Mouse (Mus musculus): ENCODE measurements around the gene Skp2. TPM values are rescaled to one million over a fixed set of nuclear protein-coding genes. Genes with fewer than 3 reads are reported as not detected.

Skp2 gene
- 5.4 TPM for total RNA-seq (2023)

DNA sequence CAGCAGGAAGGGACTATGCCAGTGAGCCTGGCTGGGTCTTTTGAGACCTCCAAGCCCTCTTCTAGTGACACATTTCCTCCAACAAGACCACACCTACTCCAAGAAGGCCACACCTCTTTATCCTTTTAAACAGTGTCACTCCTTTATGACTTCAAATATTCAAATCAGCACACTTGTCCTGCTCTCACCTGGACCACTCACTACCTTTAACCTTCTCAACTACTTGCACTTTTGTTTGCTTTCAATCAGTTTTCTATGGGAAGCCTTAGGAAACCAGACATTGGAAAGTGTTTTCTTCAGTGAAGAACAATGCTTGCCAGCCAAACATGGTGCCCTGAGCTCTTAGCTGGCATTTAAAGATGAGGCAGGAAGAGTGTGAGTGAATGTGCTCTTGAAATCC lies at the start of gene Skp2:
Gene Skp2 (minus strand): TSS at position 101 of the 400 bp plus-strand sequence.

DNA sequence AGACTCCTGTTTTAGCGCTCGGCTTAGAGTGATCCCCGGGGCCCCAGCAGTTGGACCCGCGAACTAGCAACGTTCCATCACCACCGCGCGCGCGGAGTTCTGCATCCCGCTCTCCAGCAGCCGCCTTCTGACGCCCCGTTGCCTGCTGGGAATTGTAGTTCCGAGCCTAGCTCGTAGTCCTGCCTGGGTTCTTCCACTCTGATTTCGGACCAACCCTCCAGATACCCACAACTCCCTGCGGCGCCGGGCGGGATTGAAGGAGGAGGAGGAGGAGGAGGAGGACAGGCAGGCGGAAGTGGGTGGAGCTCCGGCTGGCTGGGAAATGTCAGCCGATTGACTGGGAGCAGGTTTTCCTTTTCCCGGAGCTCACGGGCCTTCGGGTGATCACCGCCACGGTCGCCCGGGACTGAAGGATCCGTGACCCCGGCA lies 15.0 kb downstream of the Skp2 start, which contains the start of gene Lmbrd2:
Gene Lmbrd2 (plus strand): TSS at position 299 of the 429 bp plus-strand sequence.

DNA sequence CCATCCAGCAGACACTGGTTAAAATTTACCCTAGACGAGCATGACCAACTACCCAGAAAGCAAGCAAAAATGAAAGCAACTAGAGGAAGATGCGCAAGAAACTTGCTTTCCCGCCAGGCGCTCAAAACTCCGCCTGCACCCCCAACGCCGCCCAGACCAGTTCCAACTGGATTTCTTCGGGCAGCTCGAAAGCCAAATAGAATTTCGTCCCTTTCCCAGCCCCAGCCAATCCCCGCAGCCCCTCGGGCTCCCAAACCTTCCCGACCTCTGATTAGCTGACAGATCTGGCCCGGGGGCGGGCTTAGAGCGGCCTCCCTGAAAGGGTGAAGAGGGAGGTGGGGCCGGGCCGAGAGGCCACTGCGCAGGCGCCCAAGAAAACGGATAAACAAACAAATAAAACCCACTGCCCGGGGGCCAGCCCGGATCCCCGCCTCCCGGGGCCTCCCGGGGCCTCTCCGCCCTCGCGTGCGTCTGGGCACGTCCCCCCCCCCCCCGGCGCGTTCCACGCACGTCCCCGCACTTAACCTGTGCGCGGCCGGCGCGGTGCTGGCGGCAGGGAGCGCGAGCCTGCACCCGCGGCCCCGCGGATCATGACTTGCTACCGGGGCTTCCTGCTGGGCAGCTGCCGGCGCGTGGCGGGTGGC lies 84.2 kb downstream of the Skp2 start, which contains the start of gene Nadk2:
Gene Nadk2 (plus strand): TSS at position 349 of the 644 bp plus-strand sequence.

Other genes starting within 250 kb of the Skp2 start
- gene Ranbp3l, start 187.5 kb downstream of the Skp2 start, total RNA-seq (2023): not detected
- gene Nadk2, start 84.2 kb downstream of the Skp2 start, total RNA-seq (2023): 16.8 TPM
- gene Lmbrd2, start 14.9 kb downstream of the Skp2 start, total RNA-seq (2023): 13.5 TPM
- not detected for gene Ugt3a1, start 121.5 kb upstream of the Skp2 start, total RNA-seq (2023)
- gene Ugt3a2, start 180.1 kb upstream of the Skp2 start, total RNA-seq (2023): not detected